Mouse (Mus musculus): Measurements from ENCODE around the gene Defb43. TPM values are rescaled to one million over a fixed set of nuclear protein-coding genes. Genes with fewer than 3 reads are reported as not detected.

The Defb43 gene
- polyA plus RNA-seq, 1 experiment from 2014 or later = not detected

GRCm38 (mm10) chr14:62997777-62998176 lies 13.8 kb upstream of the Defb43 start, which contains the start of gene Defb47:
Defb47 (plus strand) TSS chr14:62998077.
- no peaks in the 10 kb centered on the region for H3K9me3 ChIP-seq (ENCODE audit: control insufficient read depth, low read length)
- WGBS = 84% methylated on average over 8 of the region's 8 CpGs
- H3K9ac ChIP-seq (ENCODE audit: low read length) = no peak within 1 kb of the TSS

GRCm38 (mm10) chr14:62998977-62999376 lies 12.6 kb upstream of the Defb43 start:
- H3K36me3 ChIP-seq (ENCODE audit: control insufficient read depth, insufficient read depth, low read length) = no peaks in the 10 kb centered on the region
- no peaks in the 10 kb centered on the region for H3K4me1 ChIP-seq (ENCODE audit: control insufficient read depth, insufficient read depth, low read length)
- H3K4me3 ChIP-seq (ENCODE audit: low read depth, low read length) = no peak overlapping the region
- no peaks in the 10 kb centered on the region for H3K9me3 ChIP-seq (ENCODE audit: control insufficient read depth, low read length)
- no peak overlapping the region for H3K27ac ChIP-seq (ENCODE audit: low read depth, low read length)
- no peak overlapping the region for H3K4me2 ChIP-seq
- WGBS = 82% methylated on average over 4 of the region's 4 CpGs
- DNase-seq (ENCODE audit: low spot score, missing footprints) = peak; percentile 2
- H3K27me3 ChIP-seq (ENCODE audit: control insufficient read depth, insufficient read depth, low read length) = no peaks in the 10 kb centered on the region
- ATAC-seq (ENCODE audit: low FRiP score) = no peak
- H3K9ac ChIP-seq (ENCODE audit: low read length) = no peak overlapping the region

More at GRCm38 (mm10) chr14:62997777-62998176, 13.8 kb upstream of the Defb43 start, which contains the start of gene Defb47:
- DNase-seq (ENCODE audit: low spot score, missing footprints) (peak; percentile 26), ATAC-seq (ENCODE audit: low FRiP score) (no peak)
- H3K4me1 ChIP-seq (ENCODE audit: control insufficient read depth, insufficient read depth, low read length) = no peaks in the 10 kb centered on the region
- H3K4me2 ChIP-seq = no peak within 1 kb of the TSS
- no peaks in the 10 kb centered on the region for H3K27me3 ChIP-seq (ENCODE audit: control insufficient read depth, insufficient read depth, low read length)
- H3K36me3 ChIP-seq (ENCODE audit: control insufficient read depth, insufficient read depth, low read length) = no peaks in the 10 kb centered on the region
- H3K4me3 ChIP-seq (ENCODE audit: low read depth, low read length) = no peak within 1 kb of the TSS
- no peak within 1 kb of the TSS for H3K27ac ChIP-seq (ENCODE audit: low read depth, low read length)

DNA sequence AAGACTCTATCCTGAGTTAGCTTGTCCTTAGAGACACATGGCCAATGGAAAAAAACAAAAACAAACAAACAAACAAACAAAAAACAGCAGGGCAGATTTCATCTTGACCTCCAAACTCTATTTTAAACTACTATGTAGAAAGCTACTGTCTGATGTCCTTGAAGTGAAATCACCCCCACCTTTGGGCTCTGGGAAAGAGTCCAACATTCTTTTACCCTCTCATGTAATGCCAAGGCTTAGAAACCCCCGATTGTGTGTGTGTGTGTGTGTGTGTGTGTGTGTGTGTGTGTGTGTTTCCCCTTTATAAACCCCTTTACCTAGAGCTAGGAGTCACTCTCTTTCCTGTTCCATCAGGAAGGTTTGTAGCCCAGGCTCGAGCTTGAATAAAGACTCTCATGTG lies 9.0 kb upstream of the Defb43 start:
- Histone ChIP-seq H3K9ac (ENCODE audit: low read length) (no peak overlapping the region), H3K4me3 (ENCODE audit: low read depth, low read length) (no peak overlapping the region), H3K4me1 (ENCODE audit: control insufficient read depth, insufficient read depth, low read length) (no peaks in the 10 kb centered on the region), H3K4me2 (no peak overlapping the region), H3K27ac (ENCODE audit: low read depth, low read length) (no peak overlapping the region), H3K36me3 (ENCODE audit: control insufficient read depth, insufficient read depth, low read length) (no peaks in the 10 kb centered on the region), H3K9me3 (ENCODE audit: control insufficient read depth, low read length) (no peaks in the 10 kb centered on the region), H3K27me3 (ENCODE audit: control insufficient read depth, insufficient read depth, low read length) (no peaks in the 10 kb centered on the region)
- 81% methylated on average over 2 of the region's 2 CpGs for WGBS
- DNase-seq (ENCODE audit: low spot score, missing footprints) (peak; percentile 12), ATAC-seq (ENCODE audit: low FRiP score) (no peak)

GRCm38 (mm10) chr14:63013082-63013481 lies 1.5 kb downstream of the Defb43 start:
- no peak overlapping the region for H3K9ac ChIP-seq (ENCODE audit: low read length)
- no peaks in the 10 kb centered on the region for H3K9me3 ChIP-seq (ENCODE audit: control insufficient read depth, low read length)
- no peak for DNase-seq (ENCODE audit: low spot score, missing footprints)
- H3K27ac ChIP-seq (ENCODE audit: low read depth, low read length) = no peak overlapping the region
- no peaks in the 10 kb centered on the region for H3K36me3 ChIP-seq (ENCODE audit: control insufficient read depth, insufficient read depth, low read length)
- no peaks in the 10 kb centered on the region for H3K27me3 ChIP-seq (ENCODE audit: control insufficient read depth, insufficient read depth, low read length)
- H3K4me3 ChIP-seq (ENCODE audit: low read depth, low read length) = no peak overlapping the region
- H3K4me2 ChIP-seq = no peak overlapping the region
- H3K4me1 ChIP-seq (ENCODE audit: control insufficient read depth, insufficient read depth, low read length) = no peaks in the 10 kb centered on the region
- 86% methylated on average over 4 of the region's 4 CpGs for WGBS
- no peak for ATAC-seq (ENCODE audit: low FRiP score)

- Histone ChIP-seq H3K4me2 (no peak overlapping the region), H3K4me1 (ENCODE audit: control insufficient read depth, insufficient read depth, low read length) (no peaks in the 10 kb centered on the region), H3K9ac (ENCODE audit: low read length) (no peak overlapping the region), H3K4me3 (ENCODE audit: low read depth, low read length) (no peak overlapping the region), H3K27me3 (ENCODE audit: control insufficient read depth, insufficient read depth, low read length) (no peaks in the 10 kb centered on the region), H3K27ac (ENCODE audit: low read depth, low read length) (no peak overlapping the region), H3K36me3 (ENCODE audit: control insufficient read depth, insufficient read depth, low read length) (no peaks in the 10 kb centered on the region), H3K9me3 (ENCODE audit: control insufficient read depth, low read length) (no peaks in the 10 kb centered on the region)
- no peak for ATAC-seq (ENCODE audit: low FRiP score)
- DNase-seq (ENCODE audit: low spot score, missing footprints) = no peak
- WGBS = 90% methylated on average over 4 of the region's 4 CpGs
Observed at GRCm38 (mm10) chr14:63014667-63015066, 3.1 kb downstream of the Defb43 start.

- no peaks in the 10 kb centered on the region for H3K9me3 ChIP-seq (ENCODE audit: control insufficient read depth, low read length)
- no peaks in the 10 kb centered on the region for H3K27me3 ChIP-seq (ENCODE audit: control insufficient read depth, insufficient read depth, low read length)
- H3K4me3 ChIP-seq (ENCODE audit: low read depth, low read length) = no peak overlapping the region
- H3K4me1 ChIP-seq (ENCODE audit: control insufficient read depth, insufficient read depth, low read length) = no peaks in the 10 kb centered on the region
- H3K4me2 ChIP-seq = no peak overlapping the region
- H3K27ac ChIP-seq (ENCODE audit: low read depth, low read length) = no peak overlapping the region
- 50% methylated on average over 6 of the region's 6 CpGs for WGBS
- ATAC-seq (ENCODE audit: low FRiP score) (no peak), DNase-seq (ENCODE audit: low spot score, missing footprints) (no peak)
- H3K9ac ChIP-seq (ENCODE audit: low read length) = no peak overlapping the region
- H3K36me3 ChIP-seq (ENCODE audit: control insufficient read depth, insufficient read depth, low read length) = no peaks in the 10 kb centered on the region
Observed at GRCm38 (mm10) chr14:63020524-63021156, 9.1 kb downstream of the Defb43 start.

DNA sequence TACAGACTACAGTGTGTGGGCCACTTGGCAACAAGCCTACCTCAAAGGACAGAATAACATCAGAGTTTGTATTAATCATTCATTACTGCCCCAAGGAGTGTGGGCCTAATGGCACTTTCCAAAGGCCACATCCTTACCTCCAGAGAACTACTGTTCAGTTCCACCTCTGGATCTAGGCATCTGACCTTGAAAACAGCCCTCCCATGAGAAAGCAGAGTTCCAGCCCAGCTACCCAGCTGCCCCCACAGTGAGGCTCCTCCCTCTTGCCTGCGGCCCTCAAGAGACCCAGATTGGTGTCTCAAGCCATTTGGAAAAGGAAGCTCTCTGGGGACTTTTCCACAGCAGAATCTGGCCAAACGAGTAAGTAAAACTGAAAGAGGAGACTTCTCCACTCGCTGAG lies 35.1 kb downstream of the Defb43 start, which contains the start of gene Defb42:
TSS of gene Defb42 (plus strand) at position 301 of the 400 bp plus-strand sequence.
- Histone ChIP-seq H3K9me3 (ENCODE audit: control insufficient read depth, low read length) (no peaks in the 10 kb centered on the region), H3K4me2 (no peak within 1 kb of the TSS), H3K36me3 (ENCODE audit: control insufficient read depth, insufficient read depth, low read length) (no peaks in the 10 kb centered on the region), H3K27me3 (ENCODE audit: control insufficient read depth, insufficient read depth, low read length) (no peaks in the 10 kb centered on the region), H3K27ac (ENCODE audit: low read depth, low read length) (no peak within 1 kb of the TSS), H3K9ac (ENCODE audit: low read length) (no peak within 1 kb of the TSS), H3K4me3 (ENCODE audit: low read depth, low read length) (no peak within 1 kb of the TSS), H3K4me1 (ENCODE audit: control insufficient read depth, insufficient read depth, low read length) (no peaks in the 10 kb centered on the region)
- DNase-seq (ENCODE audit: low spot score, missing footprints) (no peak), ATAC-seq (ENCODE audit: low FRiP score) (no peak)
- 87% methylated on average over 3 of the region's 3 CpGs for WGBS

GRCm38 (mm10) chr14:63049910-63050370 lies 38.4 kb downstream of the Defb43 start, which contains the start of gene Defb30:
Defb30 (minus strand) TSS chr14:63049960.
- no peak within 1 kb of the TSS for H3K4me2 ChIP-seq
- no peaks in the 10 kb centered on the region for H3K36me3 ChIP-seq (ENCODE audit: control insufficient read depth, insufficient read depth, low read length)
- DNase-seq (ENCODE audit: low spot score, missing footprints) = no peak

DNA sequence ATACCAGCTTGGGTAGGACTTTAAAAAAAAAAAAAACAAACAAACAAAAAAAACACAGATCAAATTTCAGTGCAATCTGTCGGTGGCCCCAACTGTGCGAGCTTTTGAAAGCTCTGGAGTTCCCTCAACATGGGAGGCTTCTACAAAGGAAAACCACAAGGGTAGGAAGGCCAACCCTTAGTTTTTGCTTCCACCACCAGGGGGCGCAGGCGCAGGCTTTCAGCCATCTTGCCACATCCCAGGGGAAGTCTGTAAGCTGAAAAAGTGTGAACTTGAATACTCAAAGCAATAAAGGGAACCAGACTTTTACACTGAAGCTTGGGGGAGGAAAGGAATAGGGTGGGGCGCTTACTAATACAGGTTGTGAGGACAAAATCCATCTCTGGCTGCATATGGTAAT lies 39.2 kb downstream of the Defb43 start:
- WGBS = 35% methylated on average over 5 of the region's 5 CpGs
- H3K4me2 ChIP-seq = no peak overlapping the region
- DNase-seq (ENCODE audit: low spot score, missing footprints) (peak; percentile 94), ATAC-seq (ENCODE audit: low FRiP score) (no peak)
- H3K9me3 ChIP-seq (ENCODE audit: control insufficient read depth, low read length) = no peaks in the 10 kb centered on the region
- H3K4me3 ChIP-seq (ENCODE audit: low read depth, low read length) = no peak overlapping the region
- H3K27me3 ChIP-seq (ENCODE audit: control insufficient read depth, insufficient read depth, low read length) = no peaks in the 10 kb centered on the region
- no peaks in the 10 kb centered on the region for H3K4me1 ChIP-seq (ENCODE audit: control insufficient read depth, insufficient read depth, low read length)
- no peak overlapping the region for H3K27ac ChIP-seq (ENCODE audit: low read depth, low read length)
- no peaks in the 10 kb centered on the region for H3K36me3 ChIP-seq (ENCODE audit: control insufficient read depth, insufficient read depth, low read length)
- H3K9ac ChIP-seq (ENCODE audit: low read length) = no peak overlapping the region

More at GRCm38 (mm10) chr14:63049910-63050370, 38.4 kb downstream of the Defb43 start, which contains the start of gene Defb30:
- no peak within 1 kb of the TSS for H3K27ac ChIP-seq (ENCODE audit: low read depth, low read length)
- no peaks in the 10 kb centered on the region for H3K4me1 ChIP-seq (ENCODE audit: control insufficient read depth, insufficient read depth, low read length)
- H3K4me3 ChIP-seq (ENCODE audit: low read depth, low read length) = no peak within 1 kb of the TSS
- no peak for ATAC-seq (ENCODE audit: low FRiP score)
- no peaks in the 10 kb centered on the region for H3K27me3 ChIP-seq (ENCODE audit: control insufficient read depth, insufficient read depth, low read length)
- WGBS = 68% methylated on average over 12 of the region's 14 CpGs
- no peak within 1 kb of the TSS for H3K9ac ChIP-seq (ENCODE audit: low read length)
- no peaks in the 10 kb centered on the region for H3K9me3 ChIP-seq (ENCODE audit: control insufficient read depth, low read length)

Data from midbrain, embryonic 11.5 days (tissue).